Mouse (Mus musculus): ENCODE results near the gene Car4.

DNA sequence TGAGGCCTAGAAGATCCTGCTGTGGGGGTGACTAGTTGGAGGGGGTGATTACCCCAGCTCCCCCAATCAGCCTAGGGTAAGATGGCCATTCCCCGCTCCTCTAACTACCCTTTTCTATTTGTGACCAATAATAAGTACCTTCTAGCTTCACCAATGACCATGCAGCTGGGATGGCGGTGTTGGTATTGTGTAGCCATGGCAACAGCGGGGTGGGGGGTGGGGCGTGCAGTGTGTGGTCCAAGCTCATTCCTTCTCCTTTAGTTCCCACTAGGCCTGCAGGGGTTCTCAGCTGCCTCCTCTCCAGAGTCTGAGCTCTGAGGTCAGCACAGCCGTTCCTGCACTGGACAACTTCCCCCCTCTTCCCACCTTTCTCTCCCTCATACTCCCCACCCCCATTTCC, 9.5 kb downstream of the Car4 start:
- no peak for TF ChIP-seq CTCF (IDR thresholded peaks at IDR 0.05; ENCODE audit: low read depth)
- no peak for TF ChIP-seq EP300 (IDR thresholded peaks at IDR 0.05; ENCODE audit: low read depth)
